Mouse (Mus musculus) monocyte, adult 5-6 weeks (primary cell): ENCODE results near the gene Svop. TPM values are rescaled to one million over a fixed set of nuclear protein-coding genes. Genes with fewer than 3 reads are reported as not detected.

Source experiments
- ATAC-seq: fragments of 153-309, 156-312 bp; replicated peaks from 2 replicates; pipeline ENCODE4 v1.8.0; 2017; ENCODE audit warnings: mild to moderate bottlenecking; ENCODE audit not compliant: low TSS enrichment, insufficient number of reproducible peaks, severe bottlenecking, poor library complexity, low FRiP score
- total RNA-seq: library from RNA; stranded (forward); fragments of 200-1000, 200-491, 200-594 nt; gene quantifications from 3 replicates; pipeline ENCODE4 v1.2.3, GENCODE M21; 2017

Gene Svop
- total RNA-seq, 1 experiment from 2014 or later, result not detected

- ATAC-seq, result no peak
Measured at GRCm38 (mm10) chr5:114015121-114015520, 76.2 kb downstream of the Svop start.

- no peak for ATAC-seq
Measured at GRCm38 (mm10) chr5:114009049-114009448, 82.3 kb downstream of the Svop start.

- ATAC-seq, result no peak
Measured at GRCm38 (mm10) chr5:114007753-114008453, 83.5 kb downstream of the Svop start.

GRCm38 (mm10) chr5:114006974-114007373 is 84.4 kb downstream of the Svop start:
- ATAC-seq, result no peak

- ATAC-seq, result no peak
Measured at GRCm38 (mm10) chr5:114005100-114005499, 86.3 kb downstream of the Svop start.

GRCm38 (mm10) chr5:114004573-114004972 is 86.8 kb downstream of the Svop start:
- ATAC-seq, result no peak

GRCm38 (mm10) chr5:114003542-114003941 is 87.8 kb downstream of the Svop start, which contains the start of gene Dao:
Gene Dao (plus strand): TSS chr5:114003703.
- ATAC-seq, result no peak

GRCm38 (mm10) chr5:113999382-113999781 is 92.0 kb downstream of the Svop start:
- ATAC-seq, result peak; percentile 98

GRCm38 (mm10) chr5:113996458-113996857 is 94.9 kb downstream of the Svop start:
- ATAC-seq, result no peak

GRCm38 (mm10) chr5:113993487-113994465 is 97.6 kb downstream of the Svop start, which contains the start of gene Ssh1:
Gene Ssh1 (minus strand): TSS chr5:113993894.
- ATAC-seq, result no peak

GRCm38 (mm10) chr5:113993031-113993486 is 98.3 kb downstream of the Svop start:
- ATAC-seq, result no peak

- ATAC-seq, result peak; percentile 91
Measured at GRCm38 (mm10) chr5:113992339-113992831, 99.0 kb downstream of the Svop start.

GRCm38 (mm10) chr5:113991141-113991540 is 100.2 kb downstream of the Svop start:
- ATAC-seq, result no peak

GRCm38 (mm10) chr5:113990593-113990992 is 100.8 kb downstream of the Svop start:
- ATAC-seq, result no peak

- ATAC-seq, result no peak
Measured at GRCm38 (mm10) chr5:113989437-113990024, 101.8 kb downstream of the Svop start.

GRCm38 (mm10) chr5:113986182-113986961 is 105.0 kb downstream of the Svop start:
- no peak for ATAC-seq

GRCm38 (mm10) chr5:113985737-113986136 is 105.6 kb downstream of the Svop start:
- 0 out of 2 replicates have a peak, but pooled peaks have one; percentile 49 for ATAC-seq
